Mouse (Mus musculus): ENCODE data around the gene Nckap5. TPM values are rescaled to one million over a fixed set of nuclear protein-coding genes. Genes with fewer than 3 reads are reported as not detected.
A peak's percentile ranks its signal among the peaks of the same experiment; 100 is the strongest.

The Nckap5 gene
- polyA plus RNA-seq, 1 experiment from 2014 or later = 8.8 TPM

GRCm38 (mm10) chr1:126492206-126493071 is 338.2 kb downstream of the Nckap5 start:
- peak overlapping the region; percentile 58 for H3K9ac ChIP-seq

GRCm38 (mm10) chr1:126491412-126491811 is 339.2 kb downstream of the Nckap5 start:
- H3K4me2 ChIP-seq = no peak overlapping the region
- no peaks in the 10 kb centered on the region for H3K9me3 ChIP-seq (replicated peaks)
- peaks cover 8% of the 10 kb centered on the region for H3K27me3 ChIP-seq
- H3K4me3 ChIP-seq = no peak overlapping the region
- no peak for ATAC-seq (replicated peaks; ENCODE audit: insufficient number of reproducible peaks, insufficient read depth, low FRiP score, low read depth)
- H3K27ac ChIP-seq = no peak overlapping the region
- WGBS = 77% methylated on average over 5 of the region's 5 CpGs
- peaks cover 8% of the 10 kb centered on the region; the same call in 1 of the 2 replicates for H3K4me1 ChIP-seq (replicated peaks)
- no peak overlapping the region for H3K9ac ChIP-seq
- H3K36me3 ChIP-seq = no peaks in the 10 kb centered on the region

More at GRCm38 (mm10) chr1:126492206-126493071, 338.2 kb downstream of the Nckap5 start:
- whole genome bisulfite sequencing = 7% methylated on average over 35 of the region's 35 CpGs
- H3K9me3 ChIP-seq (replicated peaks) = no peaks in the 10 kb centered on the region
- H3K36me3 ChIP-seq = no peaks in the 10 kb centered on the region
- no peak overlapping the region for H3K27ac ChIP-seq
- H3K4me1 ChIP-seq (replicated peaks) = peaks cover 8% of the 10 kb centered on the region; the same call in 1 of the 2 replicates
- H3K4me3 ChIP-seq = peak overlapping the region; percentile 50
- H3K27me3 ChIP-seq = peaks cover 8% of the 10 kb centered on the region
- peak overlapping the region; percentile 90 for H3K4me2 ChIP-seq
- peak; percentile 35; the same call in 1 of the 2 replicates for ATAC-seq (replicated peaks; ENCODE audit: insufficient number of reproducible peaks, insufficient read depth, low FRiP score, low read depth)

GRCm38 (mm10) chr1:126490256-126490655 is 340.3 kb downstream of the Nckap5 start:
- no peak overlapping the region for H3K27ac ChIP-seq
- H3K4me3 ChIP-seq = no peak overlapping the region

GRCm38 (mm10) chr1:126484664-126485087 is 345.9 kb downstream of the Nckap5 start:
- no peak overlapping the region for H3K9ac ChIP-seq
- no peak overlapping the region for H3K4me3 ChIP-seq
- ATAC-seq (replicated peaks; ENCODE audit: insufficient number of reproducible peaks, insufficient read depth, low FRiP score, low read depth) = 0 out of 2 replicates have a peak, but pooled peaks have one; percentile 58
- H3K4me1 ChIP-seq (replicated peaks) = peaks cover 13% of the 10 kb centered on the region
- no peak overlapping the region for H3K4me2 ChIP-seq
- H3K9me3 ChIP-seq (replicated peaks) = no peaks in the 10 kb centered on the region
- H3K27me3 ChIP-seq = no peaks in the 10 kb centered on the region
- H3K36me3 ChIP-seq = no peaks in the 10 kb centered on the region
- H3K27ac ChIP-seq = no peak overlapping the region
- 74% methylated on average over 6 of the region's 6 CpGs for WGBS

More at GRCm38 (mm10) chr1:126490256-126490655, 340.3 kb downstream of the Nckap5 start:
- no peaks in the 10 kb centered on the region for H3K36me3 ChIP-seq
- no peak overlapping the region for H3K4me2 ChIP-seq
- peaks cover 8% of the 10 kb centered on the region; the same call in 1 of the 2 replicates for H3K4me1 ChIP-seq (replicated peaks)
- no peak for ATAC-seq (replicated peaks; ENCODE audit: insufficient number of reproducible peaks, insufficient read depth, low FRiP score, low read depth)
- no peak overlapping the region for H3K9ac ChIP-seq
- peaks cover 8% of the 10 kb centered on the region for H3K27me3 ChIP-seq
- no peaks in the 10 kb centered on the region for H3K9me3 ChIP-seq (replicated peaks)
- 46% methylated on average over 6 of the region's 6 CpGs for WGBS

DNA sequence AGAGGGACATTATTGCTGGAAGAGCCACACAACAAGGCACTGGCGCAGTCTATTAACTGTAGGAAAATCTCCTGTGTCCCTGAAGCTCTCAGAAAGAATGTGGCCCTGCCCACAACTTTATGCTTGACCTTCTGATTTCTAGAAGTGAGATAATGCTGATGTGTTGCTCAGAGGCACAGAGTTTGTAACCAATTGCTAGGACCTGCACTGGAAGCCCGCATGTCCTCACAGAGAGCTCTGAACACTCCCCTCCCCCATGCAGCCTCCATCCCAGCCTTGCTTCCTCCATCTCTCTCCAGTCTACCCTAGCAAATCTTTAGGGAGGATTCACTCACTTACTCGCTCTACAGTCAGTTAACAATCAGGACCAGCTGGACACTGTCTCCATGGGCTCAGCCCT is 346.9 kb downstream of the Nckap5 start:
- H3K4me3 ChIP-seq = no peak overlapping the region
- H3K36me3 ChIP-seq = no peaks in the 10 kb centered on the region
- H3K4me1 ChIP-seq (replicated peaks) = peaks cover 13% of the 10 kb centered on the region
- ATAC-seq (replicated peaks; ENCODE audit: insufficient number of reproducible peaks, insufficient read depth, low FRiP score, low read depth) = no peak; the same call in 1 of the 2 replicates
- H3K27me3 ChIP-seq = no peaks in the 10 kb centered on the region
- H3K4me2 ChIP-seq = no peak overlapping the region
- H3K27ac ChIP-seq = no peak overlapping the region
- 79% methylated on average over 3 of the region's 3 CpGs for WGBS
- H3K9ac ChIP-seq = no peak overlapping the region
- no peaks in the 10 kb centered on the region for H3K9me3 ChIP-seq (replicated peaks)

DNA sequence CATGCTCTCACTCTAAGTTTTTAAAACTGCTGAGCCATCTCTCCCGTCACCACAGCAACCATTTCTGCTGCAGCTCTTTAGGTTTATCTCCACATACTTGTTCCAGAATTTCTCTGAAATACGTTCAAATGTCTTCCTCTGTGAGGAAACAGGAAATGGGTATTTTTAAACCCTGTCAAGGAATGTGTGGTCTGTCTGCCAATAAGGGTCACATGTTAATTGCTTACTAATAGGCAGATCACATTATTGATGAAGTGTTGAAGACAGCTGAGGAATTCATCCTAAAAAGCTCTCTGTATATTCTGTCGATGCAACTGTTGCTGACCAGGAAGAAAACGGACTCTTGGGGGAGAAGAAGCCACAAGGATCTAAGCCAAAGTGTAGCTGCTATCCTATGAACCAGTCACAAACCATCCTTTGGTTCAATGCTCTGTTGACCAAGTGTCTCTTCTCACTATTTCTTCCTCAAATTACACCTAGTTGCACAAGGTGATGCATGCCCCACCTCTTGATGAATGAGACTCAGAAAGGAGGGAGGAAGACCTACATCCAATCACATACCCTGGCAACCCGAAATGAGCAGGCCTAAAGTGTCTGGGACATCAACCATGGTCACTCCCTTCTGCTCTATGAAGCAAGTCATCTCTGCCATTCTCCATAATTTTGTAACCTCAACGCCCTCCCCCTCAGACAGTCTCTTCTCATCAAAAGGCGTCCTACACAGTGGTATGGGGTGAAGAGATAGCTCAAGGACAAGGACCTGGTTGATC is 349.0 kb downstream of the Nckap5 start:
- no peak overlapping the region for H3K4me3 ChIP-seq
- H3K4me1 ChIP-seq (replicated peaks) = peaks cover 13% of the 10 kb centered on the region
- H3K27ac ChIP-seq = no peak overlapping the region
- no peaks in the 10 kb centered on the region for H3K36me3 ChIP-seq
- no peaks in the 10 kb centered on the region for H3K27me3 ChIP-seq
- no peak overlapping the region for H3K4me2 ChIP-seq
- no peaks in the 10 kb centered on the region for H3K9me3 ChIP-seq (replicated peaks)
- ATAC-seq (replicated peaks; ENCODE audit: insufficient number of reproducible peaks, insufficient read depth, low FRiP score, low read depth) = no peak
- 60% methylated on average over 7 of the region's 7 CpGs for WGBS
- no peak overlapping the region for H3K9ac ChIP-seq

DNA sequence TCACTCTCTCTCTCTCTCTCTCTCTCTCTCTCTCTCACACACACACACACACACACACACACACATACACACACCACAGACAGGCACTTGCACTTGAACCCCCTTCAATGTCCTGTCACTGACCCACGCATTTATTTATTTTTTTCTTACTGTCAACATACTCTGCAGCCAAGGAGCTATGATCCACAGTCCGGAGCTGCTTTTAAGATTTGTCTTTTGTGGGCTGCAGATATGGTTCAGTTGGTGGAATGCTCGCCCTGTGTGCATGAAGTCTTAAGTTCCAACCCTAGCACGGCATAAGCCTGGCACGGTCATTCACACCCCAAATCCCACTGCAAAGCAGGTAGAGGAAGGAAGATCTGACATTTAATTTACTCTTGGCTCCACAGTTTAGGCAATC is 357.6 kb downstream of the Nckap5 start:
- Histone ChIP-seq H3K4me3 (no peak overlapping the region), H3K27ac (no peak overlapping the region)
- WGBS = 55% methylated on average over 5 of the region's 5 CpGs

DNA sequence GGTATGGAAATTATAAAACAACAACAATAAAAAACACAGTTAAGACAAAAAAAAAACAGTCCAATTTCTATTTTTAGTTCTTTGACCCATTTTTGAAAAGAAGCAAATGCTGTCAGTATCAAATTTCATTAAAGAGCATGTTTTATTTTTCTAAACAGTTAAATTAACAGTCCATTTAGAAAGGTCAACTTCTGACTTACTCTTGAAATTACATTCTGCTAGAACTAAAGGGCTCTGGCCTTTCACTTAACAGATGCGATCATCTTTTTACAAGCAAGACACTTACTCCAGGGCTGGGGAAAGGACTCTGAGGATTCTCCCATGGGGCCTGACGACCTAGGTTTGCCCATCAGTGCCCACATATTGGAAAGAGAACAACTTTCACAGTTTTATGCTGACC is 359.2 kb downstream of the Nckap5 start:
- no peak overlapping the region for H3K4me3 ChIP-seq
- no peak overlapping the region for H3K27ac ChIP-seq
- no peak overlapping the region for H3K9ac ChIP-seq
- no peaks in the 10 kb centered on the region; the same call in 1 of the 2 replicates for H3K4me1 ChIP-seq (replicated peaks)
- H3K4me2 ChIP-seq = no peak overlapping the region
- 58% methylated on average over 2 of the region's 2 CpGs for WGBS
- ATAC-seq (replicated peaks; ENCODE audit: insufficient number of reproducible peaks, insufficient read depth, low FRiP score, low read depth) = no peak
- H3K9me3 ChIP-seq (replicated peaks) = no peaks in the 10 kb centered on the region
- H3K36me3 ChIP-seq = no peaks in the 10 kb centered on the region
- no peaks in the 10 kb centered on the region for H3K27me3 ChIP-seq

More for the DNA sequence above, 357.6 kb downstream of the Nckap5 start:
- Histone ChIP-seq H3K27me3 (no peaks in the 10 kb centered on the region), H3K9me3 (replicated peaks) (no peaks in the 10 kb centered on the region), H3K36me3 (no peaks in the 10 kb centered on the region), H3K4me1 (replicated peaks) (no peaks in the 10 kb centered on the region; the same call in 1 of the 2 replicates), H3K4me2 (no peak overlapping the region), H3K9ac (no peak overlapping the region)
- no peak for ATAC-seq (replicated peaks; ENCODE audit: insufficient number of reproducible peaks, insufficient read depth, low FRiP score, low read depth)

DNA sequence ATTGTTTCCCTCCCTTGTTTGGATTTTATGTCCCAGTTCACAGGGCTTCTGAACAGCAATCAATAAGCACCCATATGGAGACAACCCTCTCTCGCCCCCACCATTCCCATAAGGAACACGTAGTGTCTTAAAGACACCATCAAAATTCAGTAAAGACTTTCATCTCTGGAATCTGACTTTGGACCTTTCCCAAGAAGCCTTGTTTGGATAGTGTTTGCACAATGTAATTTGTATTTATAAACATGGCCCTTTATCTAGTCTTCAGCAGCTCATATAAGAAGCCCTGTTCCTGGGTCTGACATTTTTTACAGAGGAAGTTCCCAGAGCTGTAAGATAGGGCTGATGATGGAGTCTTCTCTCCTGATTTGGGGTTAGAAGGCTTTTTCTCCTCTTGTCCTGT is 359.7 kb downstream of the Nckap5 start:
- H3K36me3 ChIP-seq = no peaks in the 10 kb centered on the region
- no peaks in the 10 kb centered on the region; the same call in 1 of the 2 replicates for H3K4me1 ChIP-seq (replicated peaks)
- H3K9ac ChIP-seq = no peak overlapping the region
- WGBS = 58% methylated on average over 2 of the region's 2 CpGs
- 0 out of 2 replicates have a peak overlapping the region, but pooled peaks have one; percentile 20 for H3K27ac ChIP-seq
- H3K4me2 ChIP-seq = no peak overlapping the region
- no peak for ATAC-seq (replicated peaks; ENCODE audit: insufficient number of reproducible peaks, insufficient read depth, low FRiP score, low read depth)
- H3K9me3 ChIP-seq (replicated peaks) = no peaks in the 10 kb centered on the region
- no peaks in the 10 kb centered on the region for H3K27me3 ChIP-seq
- no peak overlapping the region for H3K4me3 ChIP-seq

- Histone ChIP-seq H3K4me1 (replicated peaks) (no peaks in the 10 kb centered on the region; the same call in 1 of the 2 replicates), H3K9me3 (replicated peaks) (no peaks in the 10 kb centered on the region), H3K4me3 (no peak overlapping the region), H3K36me3 (no peaks in the 10 kb centered on the region), H3K9ac (no peak overlapping the region), H3K27me3 (no peaks in the 10 kb centered on the region), H3K4me2 (no peak overlapping the region), H3K27ac (no peak overlapping the region)
- no peak for ATAC-seq (replicated peaks; ENCODE audit: insufficient number of reproducible peaks, insufficient read depth, low FRiP score, low read depth)
- 61% methylated on average over 5 of the region's 5 CpGs for WGBS
These were observed 360.6 kb downstream of the Nckap5 start for GRCm38 (mm10) chr1:126469818-126470544.

All from heart, embryonic 15.5 days (tissue).